Mouse (Mus musculus) heart, embryonic 11.5 days (tissue): ENCODE measurements around the gene Smc2. TPM values are rescaled to one million over a fixed set of nuclear protein-coding genes. Genes with fewer than 3 reads are reported as not detected.
"Not testable (repeated sequence)": the region's sequence is repeated elsewhere in the genome, so short reads cannot be mapped to it uniquely, and the experiment has no call there.

ENCODE experiments used
- ATAC-seq: fragments of 200-750 bp; cut with Nextera tagmentation; replicated peaks from 2 replicates; pipeline ENCODE4 v1.8.0; 2017; ENCODE audit warnings: moderate library complexity; ENCODE audit not compliant: insufficient number of reproducible peaks, low FRiP score, low TSS enrichment
- H3K27ac ChIP-seq: fragments of 300-500 bp; sonication (generic); 2 replicates; pipeline ENCODE4 v1.5.1; 2014; ENCODE audit warnings: mild to moderate bottlenecking, low read depth, low read length
- H3K27me3 ChIP-seq: fragments of 300-500 bp; sonication (generic); 2 replicates; pipeline ENCODE4 v1.6.1; 2014; ENCODE audit warnings: mild to moderate bottlenecking, low read length, mixed read lengths; ENCODE audit not compliant: control insufficient read depth, insufficient read depth
- H3K36me3 ChIP-seq: fragments of 300-500 bp; sonication (generic); 2 replicates; pipeline ENCODE4 v1.6.1; 2014; ENCODE audit warnings: mild to moderate bottlenecking, low read length, moderate library complexity, mixed read lengths; ENCODE audit not compliant: control insufficient read depth, insufficient read depth
- H3K4me1 ChIP-seq: fragments of 300-500 bp; sonication (generic); 2 replicates; pipeline ENCODE4 v1.6.1; 2014; ENCODE audit warnings: low read length; ENCODE audit not compliant: control insufficient read depth, insufficient read depth
- H3K4me2 ChIP-seq: fragments of 300-500 bp; sonication (generic); 2 replicates; pipeline ENCODE4 v1.6.1; 2014; ENCODE audit warnings: mild to moderate bottlenecking, moderate library complexity
- H3K4me3 ChIP-seq: fragments of 300-500 bp; sonication (generic); 2 replicates; pipeline ENCODE4 v1.5.1; 2014; ENCODE audit warnings: low read depth, low read length
- H3K9ac ChIP-seq: fragments of 300-500 bp; sonication (generic); 2 replicates; pipeline ENCODE4 v1.6.1; 2014; ENCODE audit warnings: mild to moderate bottlenecking, low read depth, low read length, moderate library complexity
- H3K9me3 ChIP-seq: fragments of 300-500 bp; sonication (generic); replicated peaks from 2 replicates; pipeline ENCODE4 v1.6.1; 2016; ENCODE audit warnings: low read length; ENCODE audit not compliant: control insufficient read depth
- WGBS: fragments of 180-500 bp; shearing (Covaris S2); extraction: QIAGEN DNeasy Blood & Tissue Kit; methylation state at CpG from one replicate; pipeline ENCODE4 v1.1.7; 2014; ENCODE audit not compliant: insufficient replicate concordance; 5-methylcytosine and 5-hydroxymethylcytosine counted together
- polyA plus RNA-seq: library from polyadenylated mRNA; unstranded; fragments of >200 nt; fragmentation: Nextera tagmentation; extraction: Ambion mirVana; gene quantifications from 2 replicates; pipeline ENCODE4 v1.2.1, GENCODE M21; 2014

Smc2 gene
- polyA plus RNA-seq, result 125 and 176 TPM in 2 replicates

GRCm38 (mm10) chr4:52438886-52439664 lies at the start of gene Smc2:
Gene Smc2, plus strand, starts transcription at chr4:52439243.
- Histone ChIP-seq H3K4me3 (peak within 1 kb of the TSS; percentile 74), H3K4me1 (peaks cover 3% of the 10 kb centered on the region; the same call in 1 of the 2 replicates), H3K36me3 (peaks cover 9% of the 10 kb centered on the region), H3K9me3 (no peaks in the 10 kb centered on the region), H3K27me3 (no peaks in the 10 kb centered on the region), H3K27ac (peak within 1 kb of the TSS; percentile 57), H3K4me2 (peak within 1 kb of the TSS; percentile 65), H3K9ac (peak within 1 kb of the TSS; percentile 82)
- ATAC-seq, result peak; percentile 99
- under 1% methylated on average over 53 of the region's 53 CpGs for WGBS

GRCm38 (mm10) chr4:52411587-52411986 lies 27.5 kb upstream of the Smc2 start:
- 74% methylated on average over 2 of the region's 2 CpGs for WGBS
- no peaks in the 10 kb centered on the region for H3K4me1 ChIP-seq
- no peak for ATAC-seq

GRCm38 (mm10) chr4:52423653-52424052 lies 15.4 kb upstream of the Smc2 start:
- Histone ChIP-seq H3K36me3 (no peaks in the 10 kb centered on the region), H3K4me1 (peaks cover 3% of the 10 kb centered on the region; the same call in 1 of the 2 replicates), H3K27me3 (no peaks in the 10 kb centered on the region), H3K4me2 (no peak overlapping the region), H3K9ac (no peak overlapping the region), H3K9me3 (no peaks in the 10 kb centered on the region), H3K27ac (no peak overlapping the region), H3K4me3 (no peak overlapping the region)
- ATAC-seq, result no peak
- 76% methylated on average over 4 of the region's 4 CpGs for WGBS

More at GRCm38 (mm10) chr4:52411587-52411986, 27.5 kb upstream of the Smc2 start:
- H3K27ac ChIP-seq, result no peak overlapping the region
- H3K36me3 ChIP-seq, result no peaks in the 10 kb centered on the region
- H3K9ac ChIP-seq, result no peak overlapping the region
- H3K27me3 ChIP-seq, result no peaks in the 10 kb centered on the region
- no peak overlapping the region for H3K4me2 ChIP-seq
- H3K9me3 ChIP-seq, result no peaks in the 10 kb centered on the region
- H3K4me3 ChIP-seq, result no peak overlapping the region

DNA sequence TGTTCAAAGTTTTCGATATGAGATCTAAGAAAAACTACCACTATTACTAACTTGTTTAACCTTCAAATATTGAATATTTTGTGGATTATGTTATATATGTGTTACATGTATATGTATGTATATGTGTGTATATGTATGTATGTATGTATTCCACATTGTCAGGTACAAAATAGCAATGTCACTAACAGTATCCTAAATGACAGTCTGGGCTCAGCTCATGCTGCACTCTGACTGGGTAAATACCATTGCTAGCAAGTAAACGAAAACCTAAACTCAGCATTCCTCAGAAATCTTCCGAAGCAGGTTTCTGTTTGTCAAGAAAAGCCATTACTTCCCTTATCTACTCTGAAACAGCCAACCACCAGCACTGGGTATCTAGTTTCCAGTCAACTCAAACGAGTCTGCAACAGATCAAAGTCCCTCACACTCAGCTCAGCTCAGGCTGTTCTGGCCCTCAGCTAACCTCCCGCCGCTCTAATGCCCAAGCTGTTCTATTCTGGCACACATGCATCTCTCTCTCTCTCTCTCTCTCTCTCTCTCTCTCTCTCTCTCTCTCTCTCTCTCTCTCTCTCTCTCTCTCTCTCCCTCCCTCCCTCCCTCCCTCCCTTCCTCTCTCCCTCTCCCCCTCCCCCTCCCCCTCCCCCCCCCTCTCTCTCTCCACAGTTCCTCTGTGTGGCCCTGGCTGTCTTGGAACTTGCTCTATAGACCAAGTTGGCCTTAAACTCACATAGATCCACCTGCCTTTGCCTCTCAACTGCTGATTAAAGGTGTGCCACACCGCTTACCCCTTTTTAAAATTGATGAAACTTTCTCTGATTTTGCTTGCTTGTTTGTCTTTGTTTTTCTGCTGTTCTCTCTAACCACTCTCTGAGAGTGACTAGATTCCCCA lies 9.5 kb upstream of the Smc2 start:
- 22% methylated on average over 7 of the region's 7 CpGs for WGBS
- no peaks in the 10 kb centered on the region for H3K36me3 ChIP-seq
- H3K9me3 ChIP-seq, result no peaks in the 10 kb centered on the region
- peak overlapping the region; percentile 45 for H3K4me2 ChIP-seq
- H3K4me3 ChIP-seq, result no peak overlapping the region
- peak overlapping the region; percentile 74 for H3K27ac ChIP-seq
- no peak overlapping the region for H3K9ac ChIP-seq
- no peaks in the 10 kb centered on the region for H3K27me3 ChIP-seq
- peaks cover 8% of the 10 kb centered on the region; the same call in 1 of the 2 replicates for H3K4me1 ChIP-seq
- ATAC-seq, result peak; percentile 94

GRCm38 (mm10) chr4:52435551-52435950 lies 3.5 kb upstream of the Smc2 start:
- H3K4me2 ChIP-seq, H3K9ac ChIP-seq, H3K9me3 ChIP-seq, H3K36me3 ChIP-seq, H3K4me3 ChIP-seq, H3K4me1 ChIP-seq, ATAC-seq, H3K27me3 ChIP-seq, H3K27ac ChIP-seq: not testable (repeated sequence)
- 94% methylated on average over 2 of the region's 2 CpGs for WGBS

- WGBS, result under 1% methylated on average over 20 of the region's 20 CpGs
Measured at GRCm38 (mm10) chr4:52438371-52438885, 615 bp upstream of the Smc2 start.

DNA sequence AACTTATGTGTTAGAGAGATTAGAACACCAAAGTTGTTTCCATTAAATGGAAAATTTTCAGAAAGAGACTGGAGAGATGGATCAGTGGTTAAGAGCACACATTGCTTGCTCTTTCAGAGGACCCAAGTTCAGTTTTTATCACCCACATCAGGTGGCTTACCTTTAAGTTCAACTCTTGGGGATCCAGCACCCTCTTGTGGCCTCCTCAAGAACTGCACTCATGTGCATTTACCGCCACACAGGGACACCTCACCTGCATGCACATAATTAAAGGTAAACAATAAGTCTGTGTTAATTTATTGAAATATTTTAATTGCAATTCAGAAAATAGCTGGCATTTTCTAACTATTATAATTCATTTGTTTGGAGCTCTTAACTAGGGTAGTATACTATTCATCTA lies 20.7 kb downstream of the Smc2 start:
- WGBS, result 91% methylated on average over 1 of the region's 1 CpGs
- no peak for ATAC-seq
- peaks cover 19% of the 10 kb centered on the region for H3K36me3 ChIP-seq

More at GRCm38 (mm10) chr4:52438371-52438885, 615 bp upstream of the Smc2 start:
- Histone ChIP-seq H3K4me2 (peak overlapping the region; percentile 52), H3K4me3 (peak overlapping the region; percentile 74), H3K27me3 (no peaks in the 10 kb centered on the region), H3K4me1 (peaks cover 3% of the 10 kb centered on the region; the same call in 1 of the 2 replicates), H3K36me3 (peaks cover 6% of the 10 kb centered on the region), H3K9me3 (no peaks in the 10 kb centered on the region), H3K9ac (peak overlapping the region; percentile 82), H3K27ac (peak overlapping the region; percentile 57)
- ATAC-seq, result peak; percentile 41

DNA sequence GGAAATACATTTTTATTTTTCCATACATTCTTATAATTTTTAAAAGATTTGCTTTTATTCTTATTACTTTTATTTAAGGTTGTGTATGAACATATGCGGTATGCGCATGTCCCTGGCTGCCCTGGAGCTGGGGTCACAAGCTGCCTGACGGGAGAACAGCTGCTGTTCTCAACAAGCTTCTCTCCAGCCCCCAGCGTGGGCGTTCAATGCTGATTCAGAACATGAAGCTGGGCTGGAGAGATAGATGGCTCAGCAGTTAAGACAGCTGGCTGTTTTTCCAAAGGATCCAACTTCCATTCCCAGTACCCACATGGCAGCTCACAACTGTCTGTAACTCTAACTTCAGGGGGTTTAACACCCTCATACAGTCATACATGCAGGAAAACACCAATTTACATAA lies 22.3 kb downstream of the Smc2 start:
- peaks cover 19% of the 10 kb centered on the region for H3K36me3 ChIP-seq
- no peaks in the 10 kb centered on the region for H3K9me3 ChIP-seq
- no peak overlapping the region for H3K4me3 ChIP-seq
- no peaks in the 10 kb centered on the region for H3K4me1 ChIP-seq
- no peak for ATAC-seq
- no peak overlapping the region for H3K9ac ChIP-seq
- no peak overlapping the region for H3K27ac ChIP-seq
- H3K4me2 ChIP-seq, result no peak overlapping the region
- 88% methylated on average over 5 of the region's 5 CpGs for WGBS
- H3K27me3 ChIP-seq, result no peaks in the 10 kb centered on the region

More for the DNA sequence above, 20.7 kb downstream of the Smc2 start:
- Histone ChIP-seq H3K27me3 (no peaks in the 10 kb centered on the region), H3K4me2 (no peak overlapping the region), H3K9me3 (no peaks in the 10 kb centered on the region), H3K4me3 (no peak overlapping the region), H3K9ac (no peak overlapping the region), H3K4me1 (no peaks in the 10 kb centered on the region), H3K27ac (no peak overlapping the region)
